Mouse (Mus musculus) spleen, adult 2 months (tissue): ENCODE results near the gene Gps1.
"Not testable (repeated sequence)": the region's sequence is repeated elsewhere in the genome, so short reads cannot be mapped to it uniquely, and the experiment has no call there.

Source experiments
- CTCF ChIP-seq: fragments of 200-500 bp; IDR thresholded peaks from 2 replicates; pipeline ENCODE4 v1.5.1; 2011; ENCODE audit warnings: mild to moderate bottlenecking, inconsistent platforms; ENCODE audit not compliant: insufficient read depth, insufficient read length, insufficient replicate concordance; ENCODE audit errors: extremely low read depth
- POLR2A ChIP-seq: fragments of 200-500 bp; IDR thresholded peaks from 2 replicates; pipeline ENCODE4 v1.6.1; 2011; ENCODE audit warnings: low read depth, low read length, inconsistent platforms

DNA sequence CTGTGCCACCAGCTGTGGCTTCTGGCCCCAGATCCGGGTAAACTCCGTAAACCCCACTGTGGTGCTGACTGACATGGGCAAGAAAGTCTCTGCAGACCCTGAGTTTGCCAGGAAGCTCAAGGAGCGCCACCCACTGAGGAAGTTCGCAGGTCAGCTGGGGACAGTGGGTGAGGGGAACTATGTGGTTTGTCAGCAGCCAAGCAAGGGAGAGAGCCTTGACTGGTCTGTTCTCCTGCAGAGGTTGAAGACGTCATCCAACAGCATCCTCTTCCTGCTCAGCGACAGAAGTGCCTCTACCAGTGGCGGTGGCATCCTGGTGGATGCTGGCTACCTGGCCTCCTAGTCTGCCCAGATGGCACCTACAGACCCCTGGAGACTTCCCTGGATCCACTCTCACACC is 17.0 kb upstream of the Gps1 start:
- TF ChIP-seq CTCF, POLR2A: not testable (repeated sequence)
